Mouse (Mus musculus): ENCODE measurements at regions not wholly inside any gene's neighbourhood (a gene's known extent, or its start where the extent isn't known, plus 50 kb on each side); places are given as distances from the start of the nearest gene placed in this dataset.

DNA sequence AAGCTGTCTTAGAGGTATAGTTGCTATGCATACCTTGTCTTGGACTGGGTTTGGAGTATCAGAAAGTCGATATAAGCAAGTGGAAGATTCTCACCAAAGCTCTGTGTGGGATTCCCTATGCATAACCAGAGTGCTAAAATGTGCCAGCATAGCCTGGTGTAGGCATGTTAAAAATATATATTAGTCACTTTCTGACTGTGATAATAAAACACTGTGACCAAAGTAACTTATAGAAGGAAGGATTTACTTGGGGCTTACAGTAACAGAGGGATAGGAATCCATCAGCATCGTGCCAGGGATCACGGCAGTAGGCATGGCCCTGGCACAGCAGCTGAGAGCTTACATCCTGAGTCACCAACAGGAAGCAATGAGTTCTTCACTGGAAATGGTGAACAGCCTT lies 215.4 kb downstream of the Tshz3 start:
- TF ChIP-seq ZC3H11A (IDR thresholded peaks at IDR 0.05; ENCODE audit: borderline replicate concordance, low read depth, low read length) (no peak), HCFC1 (IDR thresholded peaks at IDR 0.05; ENCODE audit: borderline replicate concordance, insufficient read depth, low read length) (no peak), MAFK (IDR thresholded peaks at IDR 0.05; ENCODE audit: insufficient read depth, low read depth, low read length) (no peak)
